20 mouse cellular contexts compared by ENCODE assay signal in the genomic region with DNA sequence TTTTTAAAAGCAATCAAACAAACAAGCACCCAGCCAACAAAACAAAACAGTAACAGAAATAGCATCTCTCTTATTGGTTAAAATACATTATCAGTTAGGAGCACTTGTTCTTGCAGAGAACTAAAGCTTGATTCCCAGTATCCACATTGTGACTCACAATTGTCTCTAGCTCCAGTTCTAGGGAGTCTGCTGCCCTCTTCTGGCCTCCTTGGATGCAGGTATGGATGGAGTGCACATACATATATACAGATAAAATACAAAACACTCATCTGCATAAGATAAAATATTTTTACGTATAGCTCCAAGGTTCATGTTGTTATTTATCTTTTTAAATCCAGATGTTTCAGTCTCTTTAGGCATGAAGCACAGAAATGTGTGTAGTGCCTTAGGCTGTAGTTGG. TPM values are rescaled to one million over a fixed set of nuclear protein-coding genes. Genes with fewer than 3 reads are reported as not detected.
A peak's percentile ranks its signal among the peaks of the same experiment; 100 is the strongest.
DNase-seq lines count a peak whose midpoint lies in the region; ATAC-seq and TF ChIP-seq lines count a peak whose summit lies in the region.
"Had no signal": no experiment of that assay in that cellular context is flagged by ENCODE, and none has a peak within 500 bp of the region (broad histone marks: within the 10 kb centered on the region; RNA-seq: fewer than 3 reads in every experiment).

No protein-coding gene starts in this region.

- ATAC-seq in midbrain, postnatal 0 days (ENCODE audit: low FRiP score): no peak
- ATAC-seq in midbrain, embryonic 16.5 days: no peak
- ATAC-seq: forebrain, embryonic 13.5 days; intestine, embryonic 16.5 days; midbrain, embryonic 15.5 days had no signal

- H3K4me3 ChIP-seq in gastrocnemius, adult 2 months: peak overlapping the region; percentile 9; the same call in 1 of the 2 replicates
- no peak overlapping the region for H3K4me3 ChIP-seq in kidney, adult 2 months (ENCODE audit: insufficient read depth, low read depth, low read length)
- H3K4me3 ChIP-seq in midbrain, postnatal 0 days (ENCODE audit: low read depth, low read length): no peak overlapping the region
- H3K4me3 ChIP-seq in midbrain, embryonic 16.5 days (ENCODE audit: low read depth, low read length): no peak overlapping the region
- H3K4me3 ChIP-seq: forebrain, embryonic 13.5 days; hindbrain, embryonic 13.5 days; limb, embryonic 10.5 days; midbrain, embryonic 15.5 days; neural tube, embryonic 12.5 days had no signal

- H3K9ac ChIP-seq in midbrain, postnatal 0 days (replicated peaks; ENCODE audit: low read length, poor library complexity, severe bottlenecking): no peak overlapping the region
- no peak overlapping the region for H3K9ac ChIP-seq in midbrain, embryonic 16.5 days (ENCODE audit: low read depth, low read length)
- H3K9ac ChIP-seq: forebrain, embryonic 13.5 days; hindbrain, embryonic 13.5 days; midbrain, embryonic 15.5 days; neural tube, embryonic 12.5 days had no signal

- peak overlapping the region; percentile 90 for H3K27ac ChIP-seq in gastrocnemius, adult 2 months
- H3K27ac ChIP-seq in kidney, adult 2 months (ENCODE audit: insufficient read depth, low read depth, low read length): no peak overlapping the region
- no peak overlapping the region for H3K27ac ChIP-seq in midbrain, postnatal 0 days (ENCODE audit: low read depth, low read length)
- H3K27ac ChIP-seq in midbrain, embryonic 16.5 days (ENCODE audit: low read length): no peak overlapping the region
- H3K27ac ChIP-seq: forebrain, embryonic 13.5 days; hindbrain, embryonic 13.5 days; limb, embryonic 10.5 days; midbrain, embryonic 15.5 days; neural tube, embryonic 12.5 days had no signal

- intact Hi-C loops in gastrocnemius, adult 2 months (cut with DNase I): loop anchor here (5.0 kb wide), 2 partner anchors 41 to 131 kb away; no protein-coding TSS in a partner anchor
- intact Hi-C loops in gastrocnemius, postnatal 14 days (cut with DNase I; ENCODE audit: low total_unique reads): loop anchor here (10.0 kb wide), 1 partner anchor 218 kb away; no protein-coding TSS in a partner anchor

- WGBS in kidney, adult 2 months: 98% methylated on average over 1 of the region's 1 CpGs
- 94% methylated on average over 1 of the region's 1 CpGs for WGBS in midbrain, postnatal 0 days
- WGBS in midbrain, embryonic 16.5 days: 98% methylated on average over 1 of the region's 1 CpGs

- no peak overlapping the region for H3K4me2 ChIP-seq in midbrain, postnatal 0 days (ENCODE audit: low read depth, low read length, poor library complexity, severe bottlenecking)
- H3K4me2 ChIP-seq in midbrain, embryonic 16.5 days (ENCODE audit: low read length): no peak overlapping the region
- H3K4me2 ChIP-seq: forebrain, embryonic 13.5 days; hindbrain, embryonic 13.5 days; midbrain, embryonic 15.5 days; neural tube, embryonic 12.5 days had no signal

- H3K36me3 ChIP-seq in kidney, adult 2 months (ENCODE audit: control insufficient read depth, insufficient read depth, low read length): no peaks in the 10 kb centered on the region
- no peaks in the 10 kb centered on the region for H3K36me3 ChIP-seq in midbrain, postnatal 0 days (ENCODE audit: insufficient read depth, low read length)
- H3K36me3 ChIP-seq in midbrain, embryonic 16.5 days (ENCODE audit: control insufficient read depth, insufficient read depth, low read length): no peaks in the 10 kb centered on the region
- H3K36me3 ChIP-seq: hindbrain, embryonic 13.5 days; limb, embryonic 10.5 days; midbrain, embryonic 15.5 days; neural tube, embryonic 12.5 days had no signal

- H3K9me3 ChIP-seq in midbrain, postnatal 0 days (ENCODE audit: low read length): no peaks in the 10 kb centered on the region
- H3K9me3 ChIP-seq in midbrain, embryonic 16.5 days (replicated peaks; ENCODE audit: control insufficient read depth, low read length, poor library complexity, severe bottlenecking): no peaks in the 10 kb centered on the region
- H3K9me3 ChIP-seq: forebrain, embryonic 13.5 days; hindbrain, embryonic 13.5 days; limb, embryonic 10.5 days; midbrain, embryonic 15.5 days; neural tube, embryonic 12.5 days had no signal

- TF ChIP-seq CTCF in gastrocnemius, adult 2 months (IDR thresholded peaks at IDR 0.05): peak; percentile 28; the same call in 1 of the 2 replicates
- TF ChIP-seq CTCF in kidney, adult 2 months (conservative IDR thresholded peaks at IDR 0.05; ENCODE audit: insufficient read depth, insufficient read length, low read depth, low read length): peak; percentile 39
- peak; percentile 21; the same call in 1 of the 2 replicates for TF ChIP-seq CTCF in midbrain, postnatal 0 days (IDR thresholded peaks at IDR 0.05)

- TF ChIP-seq POLR2A in kidney, adult 2 months (IDR thresholded peaks at IDR 0.05; ENCODE audit: low read depth, low read length): no peak

- no peak for DNase-seq in gastrocnemius, adult 2 months
- no peak for DNase-seq in gastrocnemius, postnatal 14 days
- DNase-seq in kidney, adult 2 months: peak; percentile 34
- no peak for DNase-seq in kidney, adult 18-20 months
- no peak for DNase-seq in midbrain, postnatal 0 days (ENCODE audit: low spot score)
- DNase-seq in urinary bladder, postnatal 14 days (ENCODE audit: low spot score): no peak
- no peak for DNase-seq in right cerebral cortex, postnatal 36 days (ENCODE audit: low spot score in 2 of 2)
- DNase-seq: cerebellum, adult 9-10 months; embryo, embryonic 11 days; thymus, adult 18-20 months had no signal

- peaks cover 5% of the 10 kb centered on the region; the same call in 1 of the 2 replicates for H3K4me1 ChIP-seq in kidney, adult 2 months (ENCODE audit: control insufficient read depth, insufficient read depth, low read length)
- no peaks in the 10 kb centered on the region for H3K4me1 ChIP-seq in midbrain, postnatal 0 days (ENCODE audit: insufficient read depth, low read length)
- H3K4me1 ChIP-seq in midbrain, embryonic 16.5 days (ENCODE audit: control insufficient read depth, insufficient read depth, low read length): no peaks in the 10 kb centered on the region
- H3K4me1 ChIP-seq: forebrain, embryonic 13.5 days; hindbrain, embryonic 13.5 days; limb, embryonic 10.5 days; midbrain, embryonic 15.5 days; neural tube, embryonic 12.5 days had no signal

- no peaks in the 10 kb centered on the region for H3K27me3 ChIP-seq in kidney, adult 2 months (replicated peaks; ENCODE audit: control insufficient read depth, insufficient read depth, low read length)
- H3K27me3 ChIP-seq in midbrain, postnatal 0 days (ENCODE audit: insufficient read depth, low read length): no peaks in the 10 kb centered on the region
- H3K27me3 ChIP-seq in midbrain, embryonic 16.5 days (ENCODE audit: control insufficient read depth, insufficient read depth, low read depth, low read length): no peaks in the 10 kb centered on the region
- H3K27me3 ChIP-seq: forebrain, embryonic 13.5 days; hindbrain, embryonic 13.5 days; midbrain, embryonic 15.5 days; neural tube, embryonic 12.5 days had no signal

RNA-seq across cellular contexts. Expression of a gene that starts 47.4 kb away (rescaled TPM):
- total RNA-seq in gastrocnemius, adult 2 months (2021): 100 to 1,000 TPM; 248 to 338 TPM
- 100 to 1,000 TPM; 240 to 247 TPM for total RNA-seq in gastrocnemius, postnatal 14 days (2021)
- polyA plus RNA-seq in kidney, adult 2 months (2012; rRNA removed): 0.74 TPM in 1 of 2 replicates, not detected in the other
- total RNA-seq in midbrain, postnatal 0 days (2014; rRNA removed): 0.22 and 0.57 TPM in 2 replicates
- 0.74 and 0.88 TPM in 2 replicates for polyA plus RNA-seq in midbrain, postnatal 0 days (2015; fragmentation: Nextera tagmentation; extraction: Ambion mirVana)
- polyA plus RNA-seq in midbrain, embryonic 16.5 days (2015; fragmentation: Nextera tagmentation; extraction: Ambion mirVana): 0.34 and 0.64 TPM in 2 replicates
- total RNA-seq: granulocyte monocyte progenitor cell, adult 5-6 weeks; megakaryocyte progenitor cell, adult 5-6 weeks had no signal
- polyA plus RNA-seq: forebrain, embryonic 13.5 days; intestine, embryonic 16.5 days had no signal

RNA-seq across cellular contexts. Expression of a gene that starts 56.9 kb away (rescaled TPM):
- total RNA-seq in gastrocnemius, adult 2 months (2021): not detected
- 1 to 10 TPM in 1 of 2 experiments, under 1 TPM in 1; 0.41 to 1.1 TPM for total RNA-seq in gastrocnemius, postnatal 14 days (2021)
- 0.19 and 0.28 TPM in 2 replicates for polyA plus RNA-seq in kidney, adult 2 months (2012; rRNA removed)
- 0.99 and 4.4 TPM in 2 replicates for total RNA-seq in midbrain, postnatal 0 days (2014; rRNA removed)
- polyA plus RNA-seq in midbrain, postnatal 0 days (2015; fragmentation: Nextera tagmentation; extraction: Ambion mirVana): 4.8 and 6.0 TPM in 2 replicates
- 2.3 and 2.6 TPM in 2 replicates for polyA plus RNA-seq in midbrain, embryonic 16.5 days (2015; fragmentation: Nextera tagmentation; extraction: Ambion mirVana)
- total RNA-seq: adrenal gland, adult 8-10 months; granulocyte monocyte progenitor cell, adult 5-6 weeks; megakaryocyte progenitor cell, adult 5-6 weeks had no signal
- polyA plus RNA-seq: intestine, embryonic 16.5 days had no signal

Comparison
In these comparisons a context has a peak if more than half of its experiments do, and no peak if none do; other contexts are left out.
1. RNA of a gene that starts 47.4 kb away (total RNA-seq): 248 to 338 TPM in gastrocnemius, adult 2 months and 240 to 247 TPM in gastrocnemius, postnatal 14 days; 0.22 to 0.57 TPM in midbrain, postnatal 0 days; every median in the first group is over 100 times any median in the second.
2. Peak in every context shown above with its lines, with median percentiles within 50 percentile points of each other: CTCF ChIP-seq.